Mouse (Mus musculus) CD4-positive naive resting alpha-beta T cell, adult 57 days (primary cell): ENCODE data around the gene Cpne2. TPM values are rescaled to one million over a fixed set of nuclear protein-coding genes. Genes with fewer than 3 reads are reported as not detected.

ENCODE experiments used
- total RNA-seq: library from RNA; stranded (reverse); gene quantifications from one replicate; pipeline ENCODE4 v1.2.4, GENCODE M21; 2023

Gene Cpne2
- total RNA-seq: 2.6 TPM

GRCm38 (mm10) chr8:94532873-94533671, at the start of gene Cpne2:
Gene Cpne2 (plus strand): TSS chr8:94532990.

GRCm38 (mm10) chr8:94601607-94602385, 69.0 kb downstream of the Cpne2 start, which contains the start of the genes Rspry1 and Fam192a:
Gene Rspry1 (plus strand): TSS chr8:94601937.
Gene Fam192a (minus strand): TSS chr8:94601997.

Other genes with a start within 250 kb of the Cpne2 start
- gene Slc12a3, start 203.8 kb upstream of the Cpne2 start, total RNA-seq: 0.30 TPM
- gene Herpud1, start 146.6 kb upstream of the Cpne2 start, total RNA-seq: 187 TPM
- gene Nlrc5, start 98.6 kb upstream of the Cpne2 start, total RNA-seq: 353 TPM
- gene Rspry1, start 68.9 kb downstream of the Cpne2 start, total RNA-seq: 39.8 TPM
- 35.0 TPM for gene Fam192a, start 69.0 kb downstream of the Cpne2 start, total RNA-seq
- 125 TPM for gene Arl2bp, start 133.6 kb downstream of the Cpne2 start, total RNA-seq
- not detected for gene Pllp, start 163.3 kb downstream of the Cpne2 start, total RNA-seq
- 0.59 TPM for gene Ccl22, start 212.6 kb downstream of the Cpne2 start, total RNA-seq
- gene Cx3cl1, start 239.0 kb downstream of the Cpne2 start, total RNA-seq: not detected